15 mouse cellular contexts compared by ENCODE assay signal in genomic region chr11:87761806-87762701, GRCm38 (mm10). TPM values are rescaled to one million over a fixed set of nuclear protein-coding genes. Genes with fewer than 3 reads are reported as not detected.
DNase-seq lines count a peak whose midpoint lies in the region; ATAC-seq lines count a peak whose summit lies in the region.
"Had no signal": no experiment of that assay in that cellular context is flagged by ENCODE, and none has a peak within 500 bp of the region (broad histone marks: within the 10 kb centered on the region; RNA-seq: fewer than 3 reads in every experiment).

No protein-coding gene starts in this region.

- no peaks in the 10 kb centered on the region for H3K9me3 ChIP-seq in embryonic facial prominence, embryonic 10.5 days
- no peaks in the 10 kb centered on the region for H3K9me3 ChIP-seq in hindbrain, embryonic 12.5 days (replicated peaks)
- H3K9me3 ChIP-seq in midbrain, embryonic 15.5 days = no peaks in the 10 kb centered on the region
- H3K9me3 ChIP-seq: liver, embryonic 13.5 days had no signal

- 77% methylated on average over 14 of the region's 14 CpGs for WGBS in embryonic facial prominence, embryonic 10.5 days
- WGBS in hindbrain, embryonic 12.5 days = 75% methylated on average over 14 of the region's 14 CpGs
- WGBS in midbrain, embryonic 15.5 days = 77% methylated on average over 14 of the region's 14 CpGs

- peak overlapping the region; percentile 97 for H3K4me2 ChIP-seq in hindbrain, embryonic 12.5 days (replicated peaks)
- H3K4me2 ChIP-seq in midbrain, embryonic 15.5 days = peak overlapping the region; percentile 91
- H3K4me2 ChIP-seq: liver, embryonic 13.5 days had no signal

- peak; percentile 28 to 36 for DNase-seq in left cerebral cortex, adult 18-20 months (ENCODE audit: low spot score in 2 of 2)
- no peak for DNase-seq in left cerebral cortex, adult 8-10 months (ENCODE audit: low spot score in 2 of 2)
- no peak for DNase-seq in embryonic facial prominence, embryonic 10.5 days (ENCODE audit: low spot score)
- no peak for DNase-seq in kidney, adult 11 months
- DNase-seq in adrenal gland, adult 2 months = no peak
- DNase-seq in heart, adult 11 months = no peak
- DNase-seq: gastrocnemius, postnatal 36 days; heart, postnatal 36 days; liver, embryonic 13.5 days; thymus, postnatal 25 days had no signal

- no peak for ATAC-seq in hindbrain, embryonic 12.5 days (ENCODE audit: low FRiP score)
- ATAC-seq in midbrain, embryonic 15.5 days (replicated peaks) = no peak

- H3K4me3 ChIP-seq in embryonic facial prominence, embryonic 10.5 days = 0 out of 2 replicates have a peak overlapping the region, but pooled peaks have one; percentile 3
- H3K4me3 ChIP-seq in hindbrain, embryonic 12.5 days = peak overlapping the region; percentile 71
- H3K4me3 ChIP-seq in midbrain, embryonic 15.5 days = peak overlapping the region; percentile 63
- H3K4me3 ChIP-seq: erythroblast, embryonic 14.5 days; liver, embryonic 13.5 days had no signal

- peak overlapping the region; percentile 85 for H3K9ac ChIP-seq in hindbrain, embryonic 12.5 days
- peak overlapping the region; percentile 74 for H3K9ac ChIP-seq in midbrain, embryonic 15.5 days

- peaks cover 28% of the 10 kb centered on the region for H3K4me1 ChIP-seq in embryonic facial prominence, embryonic 10.5 days
- H3K4me1 ChIP-seq in hindbrain, embryonic 12.5 days = peaks cover 45% of the 10 kb centered on the region
- H3K4me1 ChIP-seq in midbrain, embryonic 15.5 days = peaks cover 57% of the 10 kb centered on the region

- H3K27ac ChIP-seq in embryonic facial prominence, embryonic 10.5 days (replicated peaks) = no peak overlapping the region
- H3K27ac ChIP-seq in hindbrain, embryonic 12.5 days = no peak overlapping the region
- peak overlapping the region; percentile 2; the same call in 1 of the 2 replicates for H3K27ac ChIP-seq in midbrain, embryonic 15.5 days
- H3K27ac ChIP-seq: kidney, postnatal 0 days; liver, embryonic 13.5 days; macrophage had no signal

- H3K36me3 ChIP-seq in embryonic facial prominence, embryonic 10.5 days (replicated peaks) = no peaks in the 10 kb centered on the region
- no peaks in the 10 kb centered on the region for H3K36me3 ChIP-seq in hindbrain, embryonic 12.5 days
- H3K36me3 ChIP-seq in midbrain, embryonic 15.5 days (replicated peaks) = no peaks in the 10 kb centered on the region

- H3K27me3 ChIP-seq in embryonic facial prominence, embryonic 10.5 days (replicated peaks; ENCODE audit: low read depth, poor library complexity, severe bottlenecking) = peaks cover 85% of the 10 kb centered on the region
- peaks cover 70% of the 10 kb centered on the region for H3K27me3 ChIP-seq in hindbrain, embryonic 12.5 days
- H3K27me3 ChIP-seq in midbrain, embryonic 15.5 days (replicated peaks) = no peaks in the 10 kb centered on the region

RNA-seq across cellular contexts. Expression of gene Tspoap1, which starts 1.7 kb away (rescaled TPM):
- 100 to 1,000 TPM; 172 to 177 TPM for total RNA-seq in left cerebral cortex, adult 18-20 months (2021)
- 100 to 1,000 TPM; 162 to 192 (median 176) TPM for total RNA-seq in left cerebral cortex, adult 8-10 months (2022)
- 4.0 and 7.0 TPM in 2 replicates for polyA plus RNA-seq in embryonic facial prominence, embryonic 10.5 days (2016; fragmentation: Nextera tagmentation; extraction: Ambion mirVana)
- polyA plus RNA-seq in hindbrain, embryonic 12.5 days (2016; fragmentation: Nextera tagmentation; extraction: Ambion mirVana) = 30.5 and 32.7 TPM in 2 replicates
- polyA plus RNA-seq in midbrain, embryonic 15.5 days (2015; fragmentation: Nextera tagmentation; extraction: Ambion mirVana) = 65.8 and 72.5 TPM in 2 replicates
- 1 to 10 TPM; 3.3 to 4.6 TPM for total RNA-seq in adrenal gland, adult 2 months (2021)
- 6.6 and 9.7 TPM in 2 replicates for polyA plus RNA-seq in adrenal gland, adult 2 months (2012; rRNA removed)

RNA-seq across cellular contexts. Expression of gene Supt4a, which starts 24.7 kb away (rescaled TPM):
- total RNA-seq in left cerebral cortex, adult 18-20 months (2021) = 10 to 100 TPM; 80.1 to 87.1 TPM
- total RNA-seq in left cerebral cortex, adult 8-10 months (2022) = 10 to 100 TPM; 63.2 to 84.3 (median 76.2) TPM
- 184 and 185 TPM in 2 replicates for polyA plus RNA-seq in embryonic facial prominence, embryonic 10.5 days (2016; fragmentation: Nextera tagmentation; extraction: Ambion mirVana)
- polyA plus RNA-seq in hindbrain, embryonic 12.5 days (2016; fragmentation: Nextera tagmentation; extraction: Ambion mirVana) = 129 and 141 TPM in 2 replicates
- 136 and 137 TPM in 2 replicates for polyA plus RNA-seq in midbrain, embryonic 15.5 days (2015; fragmentation: Nextera tagmentation; extraction: Ambion mirVana)
- total RNA-seq in adrenal gland, adult 2 months (2021) = 10 to 100 TPM; 43.3 to 74.3 TPM
- polyA plus RNA-seq in adrenal gland, adult 2 months (2012; rRNA removed) = 18.5 and 21.4 TPM in 2 replicates

RNA-seq across cellular contexts. Expression of gene Mpo, which starts 31.3 kb away (rescaled TPM):
- total RNA-seq in left cerebral cortex, adult 18-20 months (2021) = under 1 TPM in 1 of 2 experiments, not detected in 1; 0.26 TPM
- total RNA-seq in left cerebral cortex, adult 8-10 months (2022) = under 1 TPM in 1 of 4 experiments, not detected in 3; 0.55 TPM
- 5.2 and 6.3 TPM in 2 replicates for polyA plus RNA-seq in embryonic facial prominence, embryonic 10.5 days (2016; fragmentation: Nextera tagmentation; extraction: Ambion mirVana)
- polyA plus RNA-seq in hindbrain, embryonic 12.5 days (2016; fragmentation: Nextera tagmentation; extraction: Ambion mirVana) = 1.7 and 2.3 TPM in 2 replicates
- polyA plus RNA-seq in midbrain, embryonic 15.5 days (2015; fragmentation: Nextera tagmentation; extraction: Ambion mirVana) = 0.12 and 1.2 TPM in 2 replicates
- total RNA-seq in adrenal gland, adult 2 months (2021) = under 1 TPM in 1 of 2 experiments, not detected in 1; 0.29 TPM
- not detected in 2 replicates for polyA plus RNA-seq in adrenal gland, adult 2 months (2012; rRNA removed)
- total RNA-seq: gastrocnemius, postnatal 36 days; heart, postnatal 36 days had no signal

Comparison
In these comparisons a context has a peak if more than half of its experiments do, and no peak if none do; other contexts are left out.
1. DNase-seq: peak in left cerebral cortex, adult 18-20 months (2 of 2); none in left cerebral cortex, adult 8-10 months (0 of 2), embryonic facial prominence, embryonic 10.5 days (single experiment), kidney, adult 11 months (single experiment), adrenal gland, adult 2 months (single experiment) and heart, adult 11 months (single experiment).
2. H3K4me3 ChIP-seq: peak in every context shown above with its lines; median percentile 71 in hindbrain, embryonic 12.5 days; 63 in midbrain, embryonic 15.5 days; 3 in embryonic facial prominence, embryonic 10.5 days.